Mouse (Mus musculus) bone marrow, adult 2 months (tissue): ENCODE data around the gene Gm21970.

Experiments
- CTCF ChIP-seq: fragments of 200-500 bp; IDR thresholded peaks from 2 replicates; pipeline ENCODE4 v1.5.1; 2011; ENCODE audit warnings: low read length, control low read depth; ENCODE audit not compliant: control insufficient read depth, insufficient read depth
- POLR2A ChIP-seq: fragments of 200-500 bp; IDR thresholded peaks from 2 replicates; pipeline ENCODE4 v1.6.1; 2011; ENCODE audit warnings: low read depth, mild to moderate bottlenecking, control low read depth, low read length, borderline replicate concordance; ENCODE audit not compliant: control insufficient read depth

DNA sequence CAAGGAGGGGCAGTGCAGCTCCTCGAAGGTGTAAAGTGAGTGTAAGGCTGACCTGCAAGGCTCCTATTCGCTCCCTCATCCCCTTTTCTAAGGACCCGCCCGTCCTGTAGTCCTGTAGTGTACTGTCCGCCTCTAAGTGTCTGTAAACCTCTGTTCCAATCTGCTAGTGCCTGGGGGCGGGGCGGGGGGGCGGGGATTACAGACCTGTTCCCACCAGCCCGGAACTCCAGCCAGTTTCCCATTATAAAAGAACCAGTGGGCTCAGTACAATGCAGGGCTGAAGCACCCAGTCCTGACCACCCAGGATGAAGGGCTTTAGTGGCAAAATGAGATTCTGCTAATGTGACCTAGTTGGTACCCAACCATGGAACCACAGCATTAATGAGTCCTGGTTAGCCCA lies 12.5 kb upstream of the Gm21970 start:
- TF ChIP-seq CTCF (no peak), POLR2A (no peak)
